Mouse (Mus musculus) spleen, adult 2 months (tissue): ENCODE results near the gene Slc12a6. TPM values are rescaled to one million over a fixed set of nuclear protein-coding genes. Genes with fewer than 3 reads are reported as not detected.

Experiments
- DNase-seq, 2 experiments: peaks; one replicate each; pipeline versions ENCODE4 v3.0.0 to v3.0.0-alpha.2; 2012 to 2021; ENCODE audit warnings: low spot score in 2 of 2, low read depth in 1 of 2
- H3K27ac ChIP-seq: fragments of 200-500 bp; 2 replicates; pipeline ENCODE4 v1.5.1; 2012; ENCODE audit warnings: low read length, inconsistent platforms; ENCODE audit not compliant: insufficient read depth
- H3K27me3 ChIP-seq: fragments of 200-500 bp; 2 replicates; pipeline ENCODE4 v1.6.1; 2012; ENCODE audit warnings: mild to moderate bottlenecking, moderate library complexity, low read length, inconsistent platforms; ENCODE audit not compliant: control insufficient read depth, insufficient read depth
- H3K36me3 ChIP-seq: fragments of 200-500 bp; 2 replicates; pipeline ENCODE4 v1.6.1; 2012; ENCODE audit warnings: mild to moderate bottlenecking, low read length, inconsistent platforms; ENCODE audit not compliant: control insufficient read depth, insufficient read depth
- H3K4me1 ChIP-seq: fragments of 200-500 bp; 2 replicates; pipeline ENCODE4 v1.6.1; 2011; ENCODE audit warnings: inconsistent platforms; ENCODE audit not compliant: control insufficient read depth, insufficient read depth, insufficient read length
- H3K4me3 ChIP-seq: fragments of 200-500 bp; 2 replicates; pipeline ENCODE4 v1.5.1; 2011; ENCODE audit warnings: mild to moderate bottlenecking, inconsistent platforms; ENCODE audit not compliant: insufficient read depth, insufficient read length; ENCODE audit errors: extremely low read depth
- CTCF ChIP-seq: fragments of 200-500 bp; IDR thresholded peaks from 2 replicates; pipeline ENCODE4 v1.5.1; 2011; ENCODE audit warnings: mild to moderate bottlenecking, inconsistent platforms; ENCODE audit not compliant: insufficient read depth, insufficient read length, insufficient replicate concordance; ENCODE audit errors: extremely low read depth
- POLR2A ChIP-seq: fragments of 200-500 bp; IDR thresholded peaks from 2 replicates; pipeline ENCODE4 v1.6.1; 2011; ENCODE audit warnings: low read depth, low read length, inconsistent platforms
- WGBS: fragments of 180-500 bp; shearing (Covaris S2); methylation state at CpG from one replicate; pipeline ENCODE4 v1.1.7; 2018; 5-methylcytosine and 5-hydroxymethylcytosine counted together
- polyA plus RNA-seq: library from polyadenylated mRNA; depleted of rRNA; stranded (reverse); fragments of >200 nt; gene quantifications from 2 replicates; pipeline ENCODE4 v1.2.3, GENCODE M21; 2012

Gene Slc12a6
- polyA plus RNA-seq, 1 experiment = 58.0 TPM

DNA sequence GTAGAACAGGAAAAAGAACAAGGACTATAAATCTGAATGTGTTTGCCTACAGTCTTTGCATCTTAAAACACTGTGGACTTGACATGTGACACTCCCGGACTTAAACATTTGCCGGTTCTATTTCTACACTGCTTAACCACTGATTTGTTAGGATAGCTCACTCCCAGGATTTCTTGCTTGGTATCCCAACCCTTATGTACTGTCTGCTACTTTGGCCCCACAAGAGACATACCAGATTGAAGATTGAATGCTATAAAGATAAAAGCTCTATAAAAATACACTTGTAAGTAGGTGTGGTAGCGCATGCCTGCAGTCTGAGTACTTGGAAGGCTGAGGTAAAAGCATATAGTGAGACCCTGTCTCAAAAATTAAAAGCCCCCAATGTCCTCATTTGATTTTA, 23.9 kb downstream of the Slc12a6 start:
- Histone ChIP-seq H3K4me3 (no peak overlapping the region), H3K36me3 (no peaks in the 10 kb centered on the region), H3K27me3 (no peaks in the 10 kb centered on the region), H3K4me1 (peaks cover 4% of the 10 kb centered on the region; the same call in 1 of the 2 replicates), H3K27ac (no peak overlapping the region)
- TF ChIP-seq POLR2A (no peak), CTCF (no peak)
- no peak for DNase-seq
- WGBS = 94% methylated on average over 3 of the region's 3 CpGs

DNA sequence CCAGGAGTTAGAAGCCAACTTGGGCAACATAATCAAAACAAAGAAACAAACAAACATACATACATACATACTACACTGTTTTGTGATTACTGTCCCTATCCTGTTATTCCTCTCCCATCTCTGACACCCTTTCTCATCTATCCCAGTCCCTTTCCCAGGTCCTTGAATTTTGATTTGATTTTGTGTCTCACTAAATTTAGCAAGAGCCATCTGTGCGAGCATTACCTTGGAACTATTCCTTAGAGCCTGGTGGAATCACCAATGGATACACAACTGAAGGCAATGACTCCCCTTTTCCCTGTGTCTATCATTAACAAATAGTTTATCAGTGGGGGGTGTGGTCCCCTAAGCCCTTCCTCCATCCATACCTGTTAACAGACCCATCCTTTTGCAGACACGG, 27.2 kb downstream of the Slc12a6 start:
- H3K4me3 ChIP-seq = no peak overlapping the region
- H3K4me1 ChIP-seq = peaks cover 1% of the 10 kb centered on the region; the same call in 1 of the 2 replicates
- peaks cover 5% of the 10 kb centered on the region; the same call in 1 of the 2 replicates for H3K36me3 ChIP-seq
- DNase-seq = no peak
- H3K27me3 ChIP-seq = no peaks in the 10 kb centered on the region
- no peak for TF ChIP-seq POLR2A
- TF ChIP-seq CTCF = no peak
- 88% methylated on average over 2 of the region's 2 CpGs for WGBS
- no peak overlapping the region for H3K27ac ChIP-seq

DNA sequence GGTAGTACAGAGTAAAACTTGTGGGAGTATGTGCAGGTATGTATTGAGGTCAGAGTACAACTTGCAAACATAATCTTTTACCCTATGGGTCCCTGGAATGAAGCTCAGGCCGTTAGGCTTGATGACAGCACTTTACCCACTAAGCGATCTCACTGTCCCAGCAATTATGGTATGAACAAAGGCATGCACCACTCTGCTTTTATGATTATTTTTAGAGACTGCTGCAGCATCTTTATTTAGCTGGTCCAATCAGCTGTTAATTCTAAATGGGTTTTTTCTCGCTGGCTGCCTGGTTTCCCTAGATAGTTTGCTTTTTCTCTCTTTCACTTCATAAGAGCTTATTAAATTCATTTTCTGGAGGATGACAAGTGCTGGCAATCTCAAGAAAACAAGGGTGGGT, 30.6 kb downstream of the Slc12a6 start:
- TF ChIP-seq CTCF = no peak
- no peak for TF ChIP-seq POLR2A
- no peak for DNase-seq
- Histone ChIP-seq H3K27ac (no peak overlapping the region), H3K36me3 (peaks cover 5% of the 10 kb centered on the region; the same call in 1 of the 2 replicates), H3K27me3 (no peaks in the 10 kb centered on the region), H3K4me1 (no peaks in the 10 kb centered on the region), H3K4me3 (no peak overlapping the region)
- WGBS = 96% methylated on average over 3 of the region's 3 CpGs

- no peak for DNase-seq
Measured at GRCm38 (mm10) chr2:112298221-112298620, 32.6 kb downstream of the Slc12a6 start.

GRCm38 (mm10) chr2:112308671-112309070, 43.0 kb downstream of the Slc12a6 start:
- Histone ChIP-seq H3K4me1 (no peaks in the 10 kb centered on the region; the same call in 1 of the 2 replicates), H3K36me3 (peaks cover 2% of the 10 kb centered on the region; the same call in 1 of the 2 replicates), H3K27ac (no peak overlapping the region), H3K4me3 (no peak overlapping the region), H3K27me3 (no peaks in the 10 kb centered on the region)
- 83% methylated on average over 3 of the region's 3 CpGs for WGBS
- DNase-seq = no peak
- TF ChIP-seq POLR2A (no peak), CTCF (no peak)

More at GRCm38 (mm10) chr2:112298221-112298620, 32.6 kb downstream of the Slc12a6 start:
- Histone ChIP-seq H3K27me3 (no peaks in the 10 kb centered on the region), H3K4me3 (no peak overlapping the region), H3K36me3 (peaks cover 5% of the 10 kb centered on the region; the same call in 1 of the 2 replicates), H3K4me1 (no peaks in the 10 kb centered on the region), H3K27ac (no peak overlapping the region)
- TF ChIP-seq POLR2A (no peak), CTCF (no peak)
- WGBS = 94% methylated on average over 4 of the region's 4 CpGs

DNA sequence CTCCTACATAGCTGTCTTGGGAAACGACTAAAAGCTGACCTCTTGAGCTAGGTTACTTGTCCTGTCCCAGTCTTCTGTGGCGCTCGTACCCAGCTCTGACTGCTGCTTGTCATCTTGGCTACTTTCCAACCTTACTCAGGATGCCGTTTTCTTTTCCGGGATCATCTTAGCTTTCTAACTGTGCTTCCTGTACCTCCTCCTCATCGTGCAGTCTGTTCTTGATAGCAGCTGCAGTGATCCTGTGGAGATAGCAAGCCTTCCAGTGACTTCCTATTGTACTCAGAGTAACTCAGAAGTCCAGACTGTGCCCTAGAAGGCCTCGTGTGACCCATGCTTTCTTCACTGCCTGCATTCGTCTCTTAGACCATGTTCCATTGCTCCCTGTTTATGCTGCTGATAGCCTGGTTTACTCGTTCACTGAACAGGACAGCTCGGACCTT, 43.6 kb downstream of the Slc12a6 start:
- Histone ChIP-seq H3K27me3 (no peaks in the 10 kb centered on the region), H3K4me1 (no peaks in the 10 kb centered on the region; the same call in 1 of the 2 replicates), H3K4me3 (no peak overlapping the region), H3K36me3 (peaks cover 2% of the 10 kb centered on the region; the same call in 1 of the 2 replicates), H3K27ac (no peak overlapping the region)
- TF ChIP-seq POLR2A (no peak), CTCF (no peak)
- DNase-seq = no peak
- 27% methylated on average over 10 of the region's 10 CpGs for WGBS

DNA sequence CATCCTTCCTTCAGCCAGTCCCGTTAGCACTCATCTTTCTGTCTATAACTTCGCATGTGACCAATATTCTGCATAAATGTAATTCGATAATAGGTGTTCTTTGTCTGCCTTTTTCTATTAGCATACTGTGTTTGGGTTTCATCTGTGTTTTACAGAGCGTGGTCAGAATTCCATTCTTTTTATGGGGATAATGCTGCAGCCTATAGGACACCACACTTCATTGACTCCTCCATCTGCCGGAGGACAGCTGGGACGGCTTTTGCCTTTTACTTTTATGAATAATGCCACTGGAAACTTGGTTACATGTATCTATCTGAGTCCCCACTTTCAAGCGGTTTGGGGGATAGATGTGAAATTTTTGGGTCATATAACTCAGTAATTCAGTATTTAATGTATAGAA, 50.0 kb downstream of the Slc12a6 start:
- TF ChIP-seq CTCF (no peak), POLR2A (no peak)
- Histone ChIP-seq H3K27ac (no peak overlapping the region), H3K27me3 (no peaks in the 10 kb centered on the region), H3K4me1 (no peaks in the 10 kb centered on the region), H3K36me3 (peaks cover 6% of the 10 kb centered on the region), H3K4me3 (no peak overlapping the region)
- 94% methylated on average over 7 of the region's 7 CpGs for WGBS
- no peak for DNase-seq

- Histone ChIP-seq H3K4me3 (no peak overlapping the region), H3K4me1 (no peaks in the 10 kb centered on the region), H3K27ac (no peak overlapping the region), H3K27me3 (no peaks in the 10 kb centered on the region), H3K36me3 (peaks cover 4% of the 10 kb centered on the region)
- DNase-seq = no peak
- 91% methylated on average over 2 of the region's 2 CpGs for WGBS
- TF ChIP-seq POLR2A (no peak), CTCF (no peak)
Measured at GRCm38 (mm10) chr2:112318227-112318626, 52.6 kb downstream of the Slc12a6 start.
